Mouse (Mus musculus) spleen, adult 2 months (tissue): ENCODE measurements around the gene Fras1.

Source experiments
- CTCF ChIP-seq: fragments of 200-500 bp; IDR thresholded peaks from 2 replicates; pipeline ENCODE4 v1.5.1; 2011; ENCODE audit warnings: mild to moderate bottlenecking, inconsistent platforms; ENCODE audit not compliant: insufficient read depth, insufficient read length, insufficient replicate concordance; ENCODE audit errors: extremely low read depth
- POLR2A ChIP-seq: fragments of 200-500 bp; IDR thresholded peaks from 2 replicates; pipeline ENCODE4 v1.6.1; 2011; ENCODE audit warnings: low read depth, low read length, inconsistent platforms

GRCm38 (mm10) chr5:96719221-96719620, 345.5 kb downstream of the Fras1 start:
- TF ChIP-seq CTCF = no peak
- no peak for TF ChIP-seq POLR2A
